Mouse (Mus musculus): Measurements from ENCODE around the gene Sos2.

DNA sequence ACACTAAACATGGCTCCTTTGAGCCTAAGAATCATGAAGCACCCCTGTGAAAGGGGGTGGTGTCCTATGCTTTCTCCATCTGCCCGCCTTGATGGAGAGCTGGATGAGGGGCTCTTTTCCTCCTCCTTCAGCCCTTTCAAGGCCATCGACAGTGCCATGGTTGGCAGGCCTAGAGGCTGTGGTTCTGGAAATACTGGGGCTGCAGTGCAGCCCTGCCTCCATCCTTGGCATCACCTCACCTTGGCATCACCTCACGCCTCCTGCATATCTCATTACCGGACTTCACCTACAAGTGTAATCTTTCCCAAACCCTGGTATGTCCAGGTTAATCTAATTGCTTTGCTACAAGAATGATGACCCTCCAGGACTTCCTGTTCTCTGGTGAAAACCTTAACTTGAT lies 5.5 kb downstream of the Sos2 start:
- TF ChIP-seq CTCF (IDR thresholded peaks at IDR 0.05; ENCODE audit: low read depth) (no peak), EP300 (optimal IDR thresholded peaks at IDR 0.05) (no peak)

Data from stomach, postnatal 0 days (tissue).